Comparison of ENCODE assay signal across 15 mouse cellular contexts in the genomic region with DNA sequence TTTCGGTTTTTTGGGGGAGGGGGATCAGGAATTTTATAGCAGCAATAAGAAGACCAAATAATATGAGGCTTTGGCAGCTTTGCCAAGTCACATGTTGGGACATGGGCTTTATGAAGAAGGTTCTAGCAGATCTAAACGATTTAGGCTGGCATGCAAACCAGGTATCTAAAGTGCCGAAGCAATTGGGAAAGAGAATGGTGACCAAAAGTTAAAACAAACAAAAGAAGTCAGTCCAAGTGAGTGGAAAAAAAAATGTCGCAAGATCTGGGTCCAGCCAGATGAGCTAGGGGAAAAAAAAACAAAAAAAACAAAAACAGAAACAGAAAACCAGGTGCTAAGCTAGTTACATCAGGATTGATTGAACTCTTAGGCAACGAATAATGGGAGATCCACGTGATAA.
"Had no signal": no experiment of that assay in that cellular context is flagged by ENCODE, and none has a peak within 500 bp of the region (broad histone marks: within the 10 kb centered on the region; RNA-seq: fewer than 3 reads in every experiment).

No protein-coding gene starts in this region.

- H3K9ac ChIP-seq: liver, embryonic 13.5 days; liver, embryonic 15.5 days; lung, embryonic 14.5 days; midbrain, embryonic 13.5 days; midbrain, embryonic 15.5 days; neural tube, embryonic 12.5 days; stomach, embryonic 15.5 days had no signal

- H3K4me2 ChIP-seq: liver, embryonic 13.5 days; liver, embryonic 15.5 days; lung, embryonic 14.5 days; midbrain, embryonic 11.5 days; midbrain, embryonic 13.5 days; midbrain, embryonic 15.5 days; neural tube, embryonic 12.5 days; stomach, embryonic 15.5 days had no signal

- H3K9me3 ChIP-seq: liver, embryonic 13.5 days; liver, embryonic 15.5 days; midbrain, embryonic 13.5 days; midbrain, embryonic 15.5 days; neural tube, embryonic 12.5 days; stomach, embryonic 15.5 days had no signal

- ATAC-seq: midbrain, embryonic 13.5 days; midbrain, embryonic 15.5 days had no signal

- H3K27ac ChIP-seq: liver, embryonic 13.5 days; liver, embryonic 15.5 days; midbrain, embryonic 13.5 days; midbrain, embryonic 15.5 days; neural tube, embryonic 12.5 days; stomach, embryonic 15.5 days; stomach, postnatal 0 days had no signal

- DNase-seq: liver, embryonic 13.5 days; lung, adult 18-20 months; lung, postnatal 4 days; right cerebral cortex, postnatal 14 days; thymus, adult 2 months; thymus, postnatal 25 days; thymus, postnatal 4 days had no signal

- H3K36me3 ChIP-seq: liver, embryonic 13.5 days; liver, embryonic 15.5 days; midbrain, embryonic 13.5 days; midbrain, embryonic 15.5 days; neural tube, embryonic 12.5 days; stomach, embryonic 15.5 days had no signal

- H3K4me1 ChIP-seq: liver, embryonic 13.5 days; liver, embryonic 15.5 days; midbrain, embryonic 13.5 days; midbrain, embryonic 15.5 days; neural tube, embryonic 12.5 days; stomach, embryonic 15.5 days had no signal

- H3K27me3 ChIP-seq: liver, embryonic 13.5 days; liver, embryonic 15.5 days; midbrain, embryonic 13.5 days; midbrain, embryonic 15.5 days; neural tube, embryonic 12.5 days; stomach, embryonic 15.5 days had no signal

- H3K4me3 ChIP-seq: liver, embryonic 13.5 days; liver, embryonic 15.5 days; midbrain, embryonic 13.5 days; midbrain, embryonic 15.5 days; neural tube, embryonic 12.5 days; stomach, embryonic 15.5 days had no signal
